Mouse (Mus musculus): ENCODE data around the gene Sipa1l2. TPM values are rescaled to one million over a fixed set of nuclear protein-coding genes. Genes with fewer than 3 reads are reported as not detected.
A peak's percentile ranks its signal among the peaks of the same experiment; 100 is the strongest.

The Sipa1l2 gene
- polyA plus RNA-seq, 1 experiment from 2014 or later, result 33.2 TPM

DNA sequence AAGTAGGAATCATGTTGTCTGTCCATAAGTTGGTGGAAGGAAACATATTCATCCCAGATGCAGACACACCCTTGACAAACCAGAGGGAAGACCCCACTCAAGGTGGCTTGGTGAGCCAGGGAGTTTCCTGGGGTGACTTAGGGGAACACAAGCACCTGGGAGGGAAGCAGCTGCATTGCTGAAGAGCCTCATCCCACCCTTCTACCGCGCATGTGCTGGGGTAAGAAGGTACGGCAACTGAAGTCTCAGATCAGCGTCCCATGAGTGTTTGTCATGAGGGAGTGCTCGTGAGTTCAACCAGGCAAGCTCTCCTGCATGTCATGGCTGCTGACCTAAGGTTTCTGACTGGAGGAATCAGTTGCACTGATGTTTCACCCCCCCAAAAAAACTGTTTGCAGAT, 138.8 kb downstream of the Sipa1l2 start:
- no peak overlapping the region for H3K4me3 ChIP-seq (replicated peaks)
- WGBS, result 95% methylated on average over 5 of the region's 5 CpGs

DNA sequence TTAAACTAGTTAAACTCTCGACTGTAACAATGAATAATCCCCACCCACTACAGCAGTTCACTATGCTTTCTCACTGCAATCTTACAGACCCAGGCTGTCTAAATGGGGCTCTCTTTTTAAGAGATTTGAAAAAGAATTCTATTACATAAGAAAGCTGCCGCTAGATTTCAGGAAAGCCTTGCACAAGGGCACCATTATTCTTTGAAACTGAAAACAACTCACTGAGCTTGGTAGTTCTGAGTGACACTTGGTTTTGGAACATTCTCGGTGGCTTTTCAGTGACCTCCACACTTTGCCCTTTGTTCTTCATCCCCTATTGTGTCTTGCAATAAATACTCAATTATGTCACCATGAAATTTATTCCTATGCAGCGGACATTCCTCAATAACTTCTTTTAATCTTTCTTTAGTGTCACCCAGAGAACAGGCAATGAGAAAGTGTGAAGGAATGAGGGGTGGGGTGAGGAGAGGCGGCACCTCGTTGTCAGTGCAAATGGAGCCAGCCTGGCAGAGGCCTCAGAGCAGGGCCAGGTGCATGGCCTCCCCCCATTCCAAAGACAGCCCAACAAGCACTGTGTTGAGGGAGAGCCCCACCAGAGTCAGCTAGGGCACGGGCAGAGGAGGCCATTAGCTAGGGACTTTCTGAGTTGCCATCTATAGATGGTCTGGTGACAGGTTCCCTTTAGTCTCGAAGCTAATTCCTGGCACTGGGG, 140.5 kb downstream of the Sipa1l2 start:
- peak overlapping the region; percentile 51 for H3K27ac ChIP-seq
- 21% methylated on average over 8 of the region's 8 CpGs for WGBS
- peaks cover 43% of the 10 kb centered on the region for H3K36me3 ChIP-seq (replicated peaks)
- no peaks in the 10 kb centered on the region for H3K9me3 ChIP-seq
- ATAC-seq (ENCODE audit: low FRiP score), result peak; percentile 33; the same call in 1 of the 2 replicates
- no peak overlapping the region for H3K9ac ChIP-seq
- no peak overlapping the region for H3K4me3 ChIP-seq (replicated peaks)
- H3K4me2 ChIP-seq, result no peak overlapping the region
- H3K4me1 ChIP-seq, result peaks cover 38% of the 10 kb centered on the region
- peaks cover 3% of the 10 kb centered on the region; the same call in 1 of the 2 replicates for H3K27me3 ChIP-seq

More for the DNA sequence above, 138.8 kb downstream of the Sipa1l2 start:
- Histone ChIP-seq H3K9me3 (no peaks in the 10 kb centered on the region), H3K4me2 (no peak overlapping the region), H3K4me1 (peaks cover 45% of the 10 kb centered on the region), H3K27me3 (peaks cover 3% of the 10 kb centered on the region; the same call in 1 of the 2 replicates), H3K27ac (no peak overlapping the region), H3K9ac (no peak overlapping the region), H3K36me3 (replicated peaks) (peaks cover 43% of the 10 kb centered on the region)
- ATAC-seq (ENCODE audit: low FRiP score), result no peak

DNA sequence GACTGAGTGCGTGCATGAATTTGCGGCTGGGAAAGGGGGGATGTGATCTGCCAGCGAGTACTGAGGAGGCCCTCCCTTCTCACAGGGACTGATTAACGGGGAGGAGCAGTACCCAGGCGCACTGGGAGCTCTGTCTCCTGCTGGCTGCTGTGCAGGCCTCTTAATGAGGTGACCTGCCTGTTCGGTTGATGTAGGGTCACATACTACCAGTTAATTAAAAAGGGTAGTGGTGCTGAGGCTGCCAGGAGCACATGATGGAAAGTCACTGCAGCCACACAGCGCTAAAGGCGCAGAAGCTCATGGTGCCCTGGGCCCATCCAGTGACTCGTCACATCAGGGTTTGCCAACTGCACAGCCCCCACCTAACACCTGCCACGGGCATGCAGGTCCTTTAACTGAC, 145.7 kb downstream of the Sipa1l2 start:
- H3K9ac ChIP-seq, result no peak overlapping the region; the same call in 1 of the 2 replicates
- H3K27me3 ChIP-seq, result no peaks in the 10 kb centered on the region; the same call in 1 of the 2 replicates
- 33% methylated on average over 10 of the region's 10 CpGs for WGBS
- no peaks in the 10 kb centered on the region for H3K9me3 ChIP-seq
- H3K27ac ChIP-seq, result peak overlapping the region; percentile 54; the same call in 1 of the 2 replicates
- H3K36me3 ChIP-seq (replicated peaks), result peaks cover 48% of the 10 kb centered on the region
- peaks cover 46% of the 10 kb centered on the region for H3K4me1 ChIP-seq
- ATAC-seq (ENCODE audit: low FRiP score), result peak; percentile 76
- no peak overlapping the region; the same call in 1 of the 2 replicates for H3K4me2 ChIP-seq
- H3K4me3 ChIP-seq (replicated peaks), result no peak overlapping the region

DNA sequence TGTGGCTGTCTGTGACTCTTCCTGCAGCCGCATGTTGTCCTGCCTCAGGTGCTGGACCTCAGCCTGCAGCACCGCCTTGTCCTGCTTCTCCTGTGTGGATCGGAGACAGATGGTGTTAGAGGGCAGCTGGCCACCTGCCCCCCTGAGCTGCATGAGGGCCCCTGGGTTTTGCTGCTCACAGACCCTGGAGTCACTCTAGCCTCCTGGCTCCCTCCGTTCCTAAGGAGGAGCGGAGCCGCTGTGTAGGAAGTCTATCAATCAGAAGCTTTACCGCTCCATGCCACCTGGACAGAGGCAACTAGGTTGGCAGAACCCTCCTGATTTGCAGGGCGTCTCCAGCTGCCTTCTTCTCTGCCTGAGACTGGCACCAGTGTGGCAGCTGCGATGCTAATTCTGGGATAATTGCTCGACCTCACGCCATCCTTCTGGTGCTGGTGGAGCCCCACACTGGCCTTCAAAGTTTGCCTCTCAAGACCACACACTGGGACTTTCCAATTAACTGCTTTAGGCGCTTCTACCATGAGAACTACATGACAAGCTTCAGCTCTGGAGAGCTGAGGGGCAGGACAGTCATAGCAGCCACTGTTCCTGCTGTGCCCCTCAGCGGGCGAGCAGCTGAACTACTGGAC, 150.3 kb downstream of the Sipa1l2 start:
- no peak for ATAC-seq (ENCODE audit: low FRiP score)
- H3K9me3 ChIP-seq, result no peaks in the 10 kb centered on the region
- H3K4me1 ChIP-seq, result peaks cover 22% of the 10 kb centered on the region
- H3K27me3 ChIP-seq, result no peaks in the 10 kb centered on the region; the same call in 1 of the 2 replicates
- no peak overlapping the region for H3K9ac ChIP-seq
- 87% methylated on average over 14 of the region's 14 CpGs for WGBS
- H3K4me2 ChIP-seq, result no peak overlapping the region
- H3K4me3 ChIP-seq (replicated peaks), result no peak overlapping the region
- H3K36me3 ChIP-seq (replicated peaks), result peaks cover 62% of the 10 kb centered on the region
- no peak overlapping the region for H3K27ac ChIP-seq

DNA sequence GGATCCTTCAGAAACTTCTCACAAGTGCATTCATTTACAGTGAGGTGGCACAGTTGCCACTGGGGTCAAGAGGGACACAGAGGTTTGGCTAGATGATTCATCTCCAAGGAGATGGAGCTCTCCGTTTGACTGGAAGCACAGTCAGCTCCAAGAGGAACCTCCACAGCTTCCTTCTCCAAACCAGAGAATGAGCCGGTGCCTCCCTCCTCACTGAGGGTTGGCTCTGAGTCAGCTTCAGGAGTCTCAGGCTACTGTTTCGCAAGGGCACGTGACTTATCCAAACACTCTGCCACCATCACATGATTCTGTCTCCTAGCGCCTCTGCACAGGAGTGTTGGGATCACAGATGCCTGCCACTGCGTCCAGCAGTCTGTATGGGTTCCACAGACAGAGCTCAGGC, 153.5 kb downstream of the Sipa1l2 start:
- Histone ChIP-seq H3K9me3 (no peaks in the 10 kb centered on the region), H3K4me3 (replicated peaks) (no peak overlapping the region), H3K9ac (no peak overlapping the region), H3K27ac (no peak overlapping the region), H3K36me3 (replicated peaks) (peaks cover 43% of the 10 kb centered on the region), H3K27me3 (no peaks in the 10 kb centered on the region), H3K4me2 (no peak overlapping the region), H3K4me1 (peaks cover 20% of the 10 kb centered on the region)
- WGBS, result 85% methylated on average over 6 of the region's 6 CpGs
- ATAC-seq (ENCODE audit: low FRiP score), result no peak

DNA sequence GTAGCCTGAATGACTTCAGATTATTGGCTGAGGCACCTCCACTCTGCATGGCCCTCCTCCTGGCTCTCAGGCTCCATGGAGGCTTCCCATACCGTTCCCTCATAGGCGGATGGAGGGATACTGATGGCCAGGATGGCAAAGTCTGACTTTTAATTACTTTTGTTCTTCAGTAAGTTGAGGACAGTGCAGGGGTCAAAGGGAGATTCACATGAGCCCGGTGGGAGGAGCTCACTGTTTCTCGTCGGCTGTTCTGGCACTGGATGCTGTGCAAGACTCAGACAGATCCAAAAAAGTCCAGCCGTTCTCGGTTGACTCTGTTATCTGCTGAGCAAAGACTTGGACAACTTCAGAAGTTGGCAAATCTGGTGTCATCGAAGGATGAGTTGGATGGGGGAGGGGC, 155.0 kb downstream of the Sipa1l2 start:
- Histone ChIP-seq H3K36me3 (replicated peaks) (peaks cover 30% of the 10 kb centered on the region), H3K4me2 (no peak overlapping the region), H3K27me3 (no peaks in the 10 kb centered on the region), H3K4me1 (peaks cover 20% of the 10 kb centered on the region), H3K9ac (no peak overlapping the region), H3K4me3 (replicated peaks) (no peak overlapping the region), H3K9me3 (no peaks in the 10 kb centered on the region), H3K27ac (no peak overlapping the region)
- no peak for ATAC-seq (ENCODE audit: low FRiP score)
- WGBS, result 90% methylated on average over 8 of the region's 8 CpGs

DNA sequence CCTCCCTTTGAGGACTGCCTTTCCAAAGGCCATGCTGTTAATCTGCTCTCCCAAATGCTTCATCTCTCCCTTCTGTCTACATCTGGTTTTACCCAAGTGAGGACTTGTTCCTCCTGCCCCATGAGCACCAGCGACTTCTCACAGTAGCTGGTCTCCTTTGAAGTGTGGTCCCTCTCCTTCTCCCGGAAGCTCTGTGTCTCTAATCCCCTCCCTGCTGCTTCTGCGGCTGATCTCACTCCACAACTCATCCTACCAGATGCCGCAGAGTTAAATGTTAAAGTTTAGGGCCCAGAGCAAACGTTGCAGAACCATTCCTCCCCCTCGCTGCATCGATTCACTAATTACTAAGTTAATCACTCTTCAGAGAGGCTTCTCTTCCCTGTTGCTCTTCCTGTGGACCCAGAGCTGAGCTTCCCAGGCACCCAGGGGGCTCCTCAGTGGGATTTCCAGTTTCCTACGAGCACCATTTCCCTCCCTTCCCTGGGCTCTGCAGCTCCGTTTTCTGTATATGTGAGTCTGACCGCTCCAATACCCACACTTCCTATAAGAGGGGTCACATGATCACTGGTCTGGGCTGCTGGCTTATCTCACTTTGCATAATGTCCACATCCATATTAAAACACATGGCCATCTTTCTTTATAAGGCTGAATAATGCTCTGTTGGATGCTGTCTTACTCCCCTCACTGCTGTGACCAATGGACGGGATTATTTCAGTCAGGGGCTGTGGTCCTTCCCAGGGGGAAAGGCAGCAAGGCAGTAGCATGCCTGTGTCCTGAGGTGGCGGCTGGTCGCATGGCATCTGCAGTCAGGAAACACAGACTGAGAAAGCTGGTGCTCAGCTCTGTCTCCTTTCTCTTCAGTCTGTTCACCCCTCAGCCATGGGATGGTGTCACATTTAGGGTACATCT, 156.4 kb downstream of the Sipa1l2 start:
- no peak for ATAC-seq (ENCODE audit: low FRiP score)

DNA sequence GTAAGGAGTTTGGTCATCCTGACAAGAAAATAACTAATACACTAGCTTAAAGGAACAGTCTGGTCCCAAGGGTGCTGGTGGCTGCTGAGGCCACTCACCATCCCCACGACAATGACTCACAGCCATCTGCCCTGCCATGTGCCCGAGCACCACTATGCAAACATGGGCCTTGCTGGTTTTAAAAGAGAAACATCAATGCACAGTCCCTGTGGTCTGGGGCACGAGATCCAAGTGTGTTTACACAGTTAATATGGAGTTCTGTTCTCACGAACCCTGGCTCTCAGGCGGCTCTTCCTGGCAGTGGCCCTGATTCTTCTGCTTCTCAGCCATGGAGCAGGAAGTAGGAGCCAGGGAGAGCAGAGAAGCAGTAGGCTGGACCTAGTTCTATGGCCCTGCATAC, 159.0 kb downstream of the Sipa1l2 start:
- 81% methylated on average over 5 of the region's 5 CpGs for WGBS
- Histone ChIP-seq H3K4me3 (replicated peaks) (no peak overlapping the region), H3K9me3 (no peaks in the 10 kb centered on the region), H3K36me3 (replicated peaks) (no peaks in the 10 kb centered on the region), H3K9ac (no peak overlapping the region), H3K4me1 (peaks cover 25% of the 10 kb centered on the region), H3K27me3 (no peaks in the 10 kb centered on the region), H3K4me2 (no peak overlapping the region), H3K27ac (no peak overlapping the region)
- no peak for ATAC-seq (ENCODE audit: low FRiP score)

More for the DNA sequence above, 156.4 kb downstream of the Sipa1l2 start:
- no peaks in the 10 kb centered on the region for H3K9me3 ChIP-seq
- peaks cover 15% of the 10 kb centered on the region for H3K4me1 ChIP-seq
- no peak overlapping the region for H3K4me2 ChIP-seq
- no peaks in the 10 kb centered on the region for H3K27me3 ChIP-seq
- WGBS, result 20% methylated on average over 13 of the region's 13 CpGs
- H3K36me3 ChIP-seq (replicated peaks), result peaks cover 18% of the 10 kb centered on the region; the same call in 1 of the 2 replicates
- no peak overlapping the region for H3K27ac ChIP-seq
- no peak overlapping the region for H3K4me3 ChIP-seq (replicated peaks)
- H3K9ac ChIP-seq, result no peak overlapping the region

DNA sequence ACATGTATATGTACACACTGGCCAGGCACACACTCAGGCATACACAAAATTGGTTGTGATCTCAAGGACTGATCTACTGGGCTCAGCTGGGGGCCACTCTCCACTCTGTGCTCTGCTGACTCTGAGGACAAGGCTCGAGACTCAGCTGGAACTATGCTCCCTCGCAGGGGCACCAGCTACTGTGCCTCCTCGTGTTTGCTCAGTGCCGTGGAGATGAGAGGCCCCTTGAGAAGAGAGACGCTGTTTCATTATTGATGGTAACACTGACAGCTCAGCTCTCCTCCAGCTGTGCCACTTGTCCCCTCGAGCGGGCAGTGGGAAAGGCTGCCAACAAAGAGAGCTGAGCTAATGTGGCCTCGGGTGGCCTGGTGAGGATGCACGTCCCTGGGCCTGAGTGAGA, 161.9 kb downstream of the Sipa1l2 start:
- Histone ChIP-seq H3K36me3 (replicated peaks) (no peaks in the 10 kb centered on the region), H3K27me3 (no peaks in the 10 kb centered on the region), H3K27ac (no peak overlapping the region), H3K9ac (no peak overlapping the region), H3K9me3 (no peaks in the 10 kb centered on the region), H3K4me1 (peaks cover 15% of the 10 kb centered on the region; the same call in 1 of the 2 replicates), H3K4me3 (replicated peaks) (no peak overlapping the region), H3K4me2 (no peak overlapping the region)
- WGBS, result 49% methylated on average over 9 of the region's 9 CpGs
- no peak for ATAC-seq (ENCODE audit: low FRiP score)

DNA sequence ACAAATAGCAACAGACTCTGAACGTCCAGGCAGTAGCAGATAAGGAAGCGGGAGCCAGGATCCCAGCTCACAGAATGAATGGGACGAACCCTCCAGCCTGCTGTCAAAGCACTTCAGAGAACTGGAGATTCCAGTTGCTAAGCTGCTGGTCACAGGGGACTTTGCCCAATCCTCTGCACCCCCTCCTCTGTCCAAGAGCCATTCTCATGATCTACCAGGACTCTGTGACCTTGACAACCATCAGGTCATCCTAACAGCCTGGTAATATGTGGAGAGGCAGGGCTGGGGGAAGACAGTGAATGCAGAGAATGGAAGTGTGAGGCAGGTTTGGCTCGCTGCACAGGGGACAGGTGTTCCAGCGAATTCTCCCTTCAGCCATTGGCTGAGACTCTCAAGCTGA, 163.2 kb downstream of the Sipa1l2 start:
- 85% methylated on average over 5 of the region's 5 CpGs for WGBS
- no peak overlapping the region for H3K9ac ChIP-seq
- peaks cover 14% of the 10 kb centered on the region; the same call in 1 of the 2 replicates for H3K4me1 ChIP-seq
- H3K4me3 ChIP-seq (replicated peaks), result no peak overlapping the region
- no peak overlapping the region for H3K4me2 ChIP-seq
- ATAC-seq (ENCODE audit: low FRiP score), result no peak
- H3K36me3 ChIP-seq (replicated peaks), result no peaks in the 10 kb centered on the region
- no peak overlapping the region for H3K27ac ChIP-seq
- H3K27me3 ChIP-seq, result no peaks in the 10 kb centered on the region
- no peaks in the 10 kb centered on the region for H3K9me3 ChIP-seq

DNA sequence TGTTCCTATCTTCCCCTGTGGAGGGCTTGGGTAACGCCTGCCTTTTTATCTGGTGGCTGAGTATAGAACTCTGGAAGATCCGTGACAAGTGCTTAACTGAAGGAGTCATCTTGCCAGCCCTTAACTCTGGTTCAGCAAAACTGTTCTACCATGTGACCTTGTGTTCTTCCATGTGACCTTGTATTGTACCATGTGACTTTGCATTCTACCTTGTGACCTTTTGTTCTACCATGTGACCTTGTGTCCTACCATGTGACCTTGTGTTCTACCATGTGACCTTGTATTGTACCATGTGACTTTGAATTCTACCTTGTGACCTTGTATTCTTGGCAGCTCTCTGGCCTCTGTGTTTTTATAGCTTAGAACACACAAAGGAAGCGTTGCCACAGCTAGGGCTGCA, 168.3 kb downstream of the Sipa1l2 start:
- H3K27ac ChIP-seq, result no peak overlapping the region
- no peaks in the 10 kb centered on the region for H3K36me3 ChIP-seq (replicated peaks)
- H3K27me3 ChIP-seq, result no peaks in the 10 kb centered on the region
- H3K4me2 ChIP-seq, result no peak overlapping the region
- peaks cover under 1% of the 10 kb centered on the region; the same call in 1 of the 2 replicates for H3K4me1 ChIP-seq
- H3K9ac ChIP-seq, result no peak overlapping the region
- no peaks in the 10 kb centered on the region for H3K9me3 ChIP-seq
- ATAC-seq (ENCODE audit: low FRiP score), result no peak
- no peak overlapping the region for H3K4me3 ChIP-seq (replicated peaks)
- 82% methylated on average over 3 of the region's 3 CpGs for WGBS

DNA sequence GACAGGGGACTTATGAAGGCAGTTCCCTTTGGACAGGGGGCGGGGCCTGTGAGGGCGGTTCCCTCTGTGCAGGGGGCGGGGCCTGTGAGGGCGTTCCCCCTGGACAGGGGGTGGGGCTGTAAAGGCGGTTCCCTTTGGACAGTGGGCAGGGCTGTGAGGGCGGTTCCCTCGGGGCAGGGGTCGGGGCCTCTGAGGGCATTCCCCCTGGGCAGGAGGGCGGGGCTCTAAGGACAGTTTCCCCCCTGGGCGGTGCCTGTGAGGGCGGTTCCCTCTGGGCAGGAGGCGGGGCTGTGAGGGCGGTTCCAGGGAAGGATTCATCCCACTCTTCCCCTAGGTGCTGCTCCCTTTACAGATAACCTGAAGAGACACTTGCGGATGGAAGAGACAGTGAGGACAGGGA, 171.6 kb downstream of the Sipa1l2 start:
- Histone ChIP-seq H3K27me3 (no peaks in the 10 kb centered on the region), H3K27ac (no peak overlapping the region), H3K4me2 (no peak overlapping the region), H3K9ac (no peak overlapping the region), H3K36me3 (replicated peaks) (no peaks in the 10 kb centered on the region), H3K4me3 (replicated peaks) (no peak overlapping the region), H3K4me1 (peaks cover 8% of the 10 kb centered on the region; the same call in 1 of the 2 replicates), H3K9me3 (no peaks in the 10 kb centered on the region)
- WGBS, result 42% methylated on average over 14 of the region's 14 CpGs
- ATAC-seq (ENCODE audit: low FRiP score), result 0 out of 2 replicates have a peak, but pooled peaks have one; percentile 33
